In genomic region chr19:24701716-24702115, GRCm38 (mm10) we compare ENCODE assay signal across 15 mouse cellular contexts. TPM values are rescaled to one million over a fixed set of nuclear protein-coding genes. Genes with fewer than 3 reads are reported as not detected.
A peak's percentile ranks its signal among the peaks of the same experiment; 100 is the strongest.
DNase-seq lines count a peak whose midpoint lies in the region; ATAC-seq and TF ChIP-seq lines count a peak whose summit lies in the region.
"Had no signal": no experiment of that assay in that cellular context is flagged by ENCODE, and none has a peak within 500 bp of the region (broad histone marks: within the 10 kb centered on the region; RNA-seq: fewer than 3 reads in every experiment).

No protein-coding gene starts in this region.

- CTCF ChIA-PET in Patski (lab: Charles Lee): interaction anchor here (0.7 to 7.6 kb wide), 9 partner anchors 10 to 184 kb away, joined by 3 to 71 read pairs (median 9); no protein-coding TSS in a partner anchor

- POLR2A ChIA-PET in Patski (lab: Charles Lee): no interaction called here

- ATAC-seq in Patski: no peak
- ATAC-seq: inflammation-experienced regulatory T-cells, adult 6 months had no signal

- TF ChIP-seq CTCF in layer of hippocampus, adult 2 months (conservative IDR thresholded peaks at IDR 0.05): peak; percentile 42
- peak; percentile 45 for TF ChIP-seq CTCF in Patski (IDR thresholded peaks at IDR 0.05)

- in situ Hi-C loops in Patski (cut with MboI; ENCODE audit: low pct_unique_long_range_greater_than_20kb): loop anchor here (5.0 kb wide), 1 partner anchor 64 kb away; no protein-coding TSS in a partner anchor

- DNase-seq in adrenal gland, postnatal 10 days: peak; percentile 16
- DNase-seq in adrenal gland, postnatal 25 days: no peak
- DNase-seq in layer of hippocampus, adult 2 months (ENCODE audit: low spot score in 2 of 2): no peak
- no peak for DNase-seq in layer of hippocampus, adult 11-12 months (ENCODE audit: low spot score)
- no peak for DNase-seq in Patski (ENCODE audit: low read depth, low spot score)
- DNase-seq in lung, postnatal 25 days (ENCODE audit: low spot score): peak; percentile 35
- DNase-seq in thymus, adult 18-20 months: no peak
- DNase-seq in adrenal gland, adult 8-10 months: no peak
- DNase-seq: cerebellum, adult 18-20 months; gastrocnemius, postnatal 10 days; liver, embryonic 13.5 days had no signal

- no peak overlapping the region for H3K4me3 ChIP-seq in layer of hippocampus, adult 2 months
- H3K4me3 ChIP-seq: heart, embryonic 15.5 days; liver, embryonic 13.5 days had no signal

- H3K27ac ChIP-seq in layer of hippocampus, adult 2 months: no peak overlapping the region
- H3K27ac ChIP-seq: heart, embryonic 15.5 days; liver, embryonic 13.5 days had no signal

- H3K27me3 ChIP-seq in Patski: no peaks in the 10 kb centered on the region
- H3K27me3 ChIP-seq: heart, embryonic 15.5 days; liver, embryonic 13.5 days had no signal

RNA-seq across cellular contexts. Expression of gene Tmem252, which starts 27.9 kb away (rescaled TPM):
- total RNA-seq in adrenal gland, postnatal 10 days (2021): under 1 TPM; 0.24 to 0.51 TPM
- total RNA-seq in adrenal gland, postnatal 25 days (2021): 0.12 TPM in 1 of 2 replicates, not detected in the other
- total RNA-seq in layer of hippocampus, adult 2 months (2021): under 1 TPM; 0.20 to 0.33 TPM
- 7.2 TPM for polyA plus RNA-seq in Patski (2021)
- total RNA-seq in adrenal gland, adult 8-10 months (2022): under 1 TPM; 0.09 to 0.24 (median 0.16) TPM
- total RNA-seq: megakaryocyte-erythroid progenitor cell, adult 5-6 weeks had no signal
- polyA plus RNA-seq: G1E; inflammation-experienced regulatory T-cells, adult 6 months had no signal

Comparison
In these comparisons a context has a peak if more than half of its experiments do, and no peak if none do; other contexts are left out.
1. DNase-seq: peak in adrenal gland, postnatal 10 days (single experiment) and lung, postnatal 25 days (single experiment); none in adrenal gland, postnatal 25 days (single experiment), layer of hippocampus, adult 2 months (0 of 2), layer of hippocampus, adult 11-12 months (single experiment), Patski (single experiment), thymus, adult 18-20 months (0 of 2) and adrenal gland, adult 8-10 months (single experiment).